Mouse (Mus musculus) MEL (cell line): ENCODE measurements around the gene Pyroxd2. TPM values are rescaled to one million over a fixed set of nuclear protein-coding genes. Genes with fewer than 3 reads are reported as not detected.

Source experiments
- DNase-seq: peaks from one replicate; pipeline ENCODE4 v3.0.0; 2011; ENCODE audit warnings: low read depth, low spot score
- H3K27ac ChIP-seq: 2 replicates; pipeline ENCODE4 v1.5.1; 2012; ENCODE audit warnings: low read depth, mild to moderate bottlenecking, control low read depth, low read length, moderate library complexity; ENCODE audit not compliant: control insufficient read depth
- H3K27me3 ChIP-seq, 2 experiments: fragments of 150-350 bp in 1 of 2; sonication (generic) in 1 of 2; 2 replicates each; pipeline ENCODE4 v1.6.1; 2012; ENCODE audit warnings: low read length in 2 of 2, mild to moderate bottlenecking in 2 of 2, improper control_type of control experiment in 1 of 2, moderate library complexity in 1 of 2; ENCODE audit not compliant: insufficient read depth in 2 of 2, control insufficient read depth in 1 of 2
- H3K36me3 ChIP-seq, 2 experiments: 2 replicates each; pipeline ENCODE4 v1.6.1; 2012 to 2014; ENCODE audit warnings: low read length in 2 of 2, improper control_type of control experiment in 1 of 2, inconsistent platforms in 1 of 2, mild to moderate bottlenecking in 1 of 2; ENCODE audit not compliant: insufficient read depth in 2 of 2, control insufficient read depth in 1 of 2
- H3K4me1 ChIP-seq, 2 experiments: fragments of 150-350 bp in 1 of 2; sonication (generic) in 1 of 2; 2 replicates each; pipeline ENCODE4 v1.6.1; 2012; ENCODE audit warnings: low read length in 2 of 2, improper control_type of control experiment in 1 of 2, mild to moderate bottlenecking in 1 of 2; ENCODE audit not compliant: insufficient read depth in 2 of 2, control insufficient read depth in 1 of 2
- H3K4me3 ChIP-seq, 2 experiments: fragments of 150-350 bp in 1 of 2; sonication (generic) in 1 of 2; 2 replicates each; pipeline ENCODE4 v1.5.1; 2012; ENCODE audit warnings: low read depth in 2 of 2, low read length in 2 of 2, mild to moderate bottlenecking in 2 of 2, moderate library complexity in 2 of 2, control low read depth in 1 of 2, improper control_type of control experiment in 1 of 2; ENCODE audit not compliant: control insufficient read depth in 1 of 2, insufficient read depth in 1 of 2
- H3K79me2 ChIP-seq: 2 replicates; pipeline ENCODE4 v1.6.1; 2012; ENCODE audit warnings: mild to moderate bottlenecking, low read length, moderate library complexity; ENCODE audit not compliant: control insufficient read depth, poor library complexity, insufficient read depth
- H3K9ac ChIP-seq: 2 replicates; pipeline ENCODE4 v1.6.1; 2012; ENCODE audit warnings: low read depth, mild to moderate bottlenecking, control low read depth, low read length, moderate library complexity; ENCODE audit not compliant: control insufficient read depth, poor library complexity, severe bottlenecking
- H3K9me3 ChIP-seq: fragments of 150-350 bp; sonication (generic); replicated peaks from 2 replicates; pipeline ENCODE4 v1.6.1; 2012; ENCODE audit warnings: mild to moderate bottlenecking, low read length, improper control_type of control experiment, moderate library complexity; ENCODE audit not compliant: insufficient read depth
- BHLHE40 ChIP-seq: IDR thresholded peaks from 2 replicates; pipeline ENCODE4 v1.6.1; 2012; ENCODE audit warnings: low read depth, mild to moderate bottlenecking, inconsistent platforms, low read length, improper control_type of control experiment, borderline replicate concordance
- CHD1 ChIP-seq: IDR thresholded peaks from 2 replicates; pipeline ENCODE4 v1.6.1; 2012; ENCODE audit warnings: low read depth, mild to moderate bottlenecking, inconsistent platforms, low read length, improper control_type of control experiment
- CHD2 ChIP-seq: IDR thresholded peaks from 2 replicates; pipeline ENCODE4 v1.6.1; 2011; ENCODE audit warnings: low read length, improper control_type of control experiment
- GABPA ChIP-seq: IDR thresholded peaks from 2 replicates; pipeline ENCODE4 v1.6.1; 2012; ENCODE audit warnings: low read depth, mild to moderate bottlenecking, inconsistent platforms, low read length, improper control_type of control experiment, moderate library complexity
- KAT2A ChIP-seq: conservative IDR thresholded peaks from 2 replicates; pipeline ENCODE4 v1.6.1; 2012; ENCODE audit warnings: low read depth, low read length, improper control_type of control experiment, inconsistent platforms
- MAFK ChIP-seq: IDR thresholded peaks from 2 replicates; pipeline ENCODE4 v1.6.1; 2011; ENCODE audit warnings: low read depth, mild to moderate bottlenecking, low read length, improper control_type of control experiment, borderline replicate concordance
- MAX ChIP-seq: IDR thresholded peaks from 2 replicates; pipeline ENCODE4 v1.6.1; 2011; ENCODE audit warnings: low read length, improper control_type of control experiment
- MAZ ChIP-seq: IDR thresholded peaks from 2 replicates; pipeline ENCODE4 v1.6.1; 2012; ENCODE audit warnings: low read depth, mild to moderate bottlenecking, inconsistent platforms, low read length, improper control_type of control experiment
- MEF2A ChIP-seq: IDR thresholded peaks from 2 replicates; pipeline ENCODE4 v1.6.1; 2014; ENCODE audit warnings: low read depth, mild to moderate bottlenecking, inconsistent platforms, low read length, improper control_type of control experiment; ENCODE audit not compliant: poor library complexity, insufficient replicate concordance, severe bottlenecking; ENCODE audit errors: extremely low read depth
- MYC ChIP-seq: IDR thresholded peaks from 2 replicates; pipeline ENCODE4 v1.6.1; 2011; ENCODE audit warnings: low read depth, mild to moderate bottlenecking, low read length, improper control_type of control experiment, moderate library complexity
- NELFE ChIP-seq: IDR thresholded peaks from 2 replicates; pipeline ENCODE4 v1.6.1; 2011; ENCODE audit warnings: low read depth, low read length, improper control_type of control experiment
- NRF1 ChIP-seq: IDR thresholded peaks from 2 replicates; pipeline ENCODE4 v1.6.1; 2014; ENCODE audit warnings: low read depth, mild to moderate bottlenecking, inconsistent platforms, low read length, improper control_type of control experiment, moderate library complexity; ENCODE audit not compliant: poor library complexity, insufficient read depth, severe bottlenecking
- POLR2AphosphoS5 ChIP-seq: IDR thresholded peaks from 2 replicates; pipeline ENCODE4 v1.6.1; 2012; ENCODE audit warnings: low read depth, borderline replicate concordance, mild to moderate bottlenecking, inconsistent platforms, low read length, moderate library complexity, mixed read lengths
- RAD21 ChIP-seq: IDR thresholded peaks from 2 replicates; pipeline ENCODE4 v1.6.1; 2011; ENCODE audit warnings: mild to moderate bottlenecking, low read depth, low read length, improper control_type of control experiment
- SIN3A ChIP-seq: IDR thresholded peaks from 2 replicates; pipeline ENCODE4 v1.6.1; 2012; ENCODE audit warnings: low read length, improper control_type of control experiment, inconsistent platforms
- SMC3 ChIP-seq: IDR thresholded peaks from 2 replicates; pipeline ENCODE4 v1.6.1; 2011; ENCODE audit warnings: low read depth, low read length, improper control_type of control experiment
- TBP ChIP-seq: IDR thresholded peaks from 2 replicates; pipeline ENCODE4 v1.8.0; 2011; ENCODE audit warnings: low read depth, low read length, improper control_type of control experiment
- TCF12 ChIP-seq: IDR thresholded peaks from 2 replicates; pipeline ENCODE4 v1.6.1; 2014; ENCODE audit warnings: low read depth, mild to moderate bottlenecking, inconsistent platforms, low read length, improper control_type of control experiment, moderate library complexity
- USF2 ChIP-seq, 2 experiments: IDR thresholded peaks; 2 replicates each; pipeline ENCODE4 v1.6.1; 2011 to 2012; ENCODE audit warnings: improper control_type of control experiment in 2 of 2, low read length in 2 of 2, borderline replicate concordance in 1 of 2, inconsistent platforms in 1 of 2, low read depth in 1 of 2, mild to moderate bottlenecking in 1 of 2; ENCODE audit not compliant: insufficient read depth in 1 of 2
- ZC3H11A ChIP-seq: IDR thresholded peaks from 2 replicates; pipeline ENCODE4 v1.6.1; 2012; ENCODE audit warnings: low read depth, mild to moderate bottlenecking, inconsistent platforms, low read length, improper control_type of control experiment
- ZKSCAN1 ChIP-seq: IDR thresholded peaks from 2 replicates; pipeline ENCODE4 v1.6.1; 2012; ENCODE audit warnings: low read depth, mild to moderate bottlenecking, inconsistent platforms, low read length, improper control_type of control experiment, moderate library complexity
- ZMIZ1 ChIP-seq: IDR thresholded peaks from 2 replicates; pipeline ENCODE4 v1.6.1; 2012; ENCODE audit warnings: low read depth, mild to moderate bottlenecking, inconsistent platforms, low read length, improper control_type of control experiment, moderate library complexity
- ZNF384 ChIP-seq: IDR thresholded peaks from 2 replicates; pipeline ENCODE4 v1.6.1; 2012; ENCODE audit warnings: low read depth, mild to moderate bottlenecking, inconsistent platforms, low read length, improper control_type of control experiment
- polyA plus RNA-seq, 2 experiments: library from polyadenylated mRNA; stranded (reverse) in 1 of 2; unstranded in 1 of 2; fragments of >175 nt in 1 of 2; fragments of >200 nt in 1 of 2; gene quantifications; 2 replicates each; pipeline versions ENCODE4 v1.2.1 to v1.2.4; 2012; ENCODE audit warnings: low replicate concordance in 2 of 2, low read depth in 1 of 2; ENCODE audit not compliant: insufficient read length in 2 of 2, insufficient read depth in 1 of 2, missing spikeins in 1 of 2
- total RNA-seq: library from RNA; depleted of rRNA; stranded (reverse); fragments of 300-350 nt; gene quantifications from 2 replicates; pipeline ENCODE4 v1.2.3, GENCODE M21; 2012

The Pyroxd2 gene
- total and polyA plus RNA-seq, 3 experiments, result 4.1 to 17.0 TPM; not detected in 1

DNA sequence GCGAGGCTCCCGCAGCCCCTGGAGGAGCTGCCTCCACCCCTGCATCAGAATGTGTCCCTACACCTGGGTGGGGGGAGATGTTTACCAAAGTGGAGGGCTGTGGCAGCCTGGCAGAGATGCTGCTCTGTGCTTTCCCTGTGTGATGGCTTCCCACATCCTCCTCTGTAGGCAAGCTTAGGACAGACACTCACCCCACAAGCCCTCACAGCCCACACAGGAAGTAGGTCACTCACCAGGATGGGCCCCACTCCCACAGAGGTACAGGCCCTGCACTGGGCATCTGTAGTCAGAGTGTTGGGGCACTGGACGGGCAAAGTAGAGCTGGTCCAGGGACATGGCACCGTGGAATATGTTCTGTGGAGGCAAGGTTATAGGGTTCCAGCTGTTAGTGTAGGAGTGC lies 25.2 kb downstream of the Pyroxd2 start:
- peaks cover 0 to 1% of the 10 kb centered on the region in 2 experiments; a peak in 1 of 4 replicates for H3K27me3 ChIP-seq
- no peak overlapping the region for H3K27ac ChIP-seq
- no peak for TF ChIP-seq POLR2AphosphoS5
- TF ChIP-seq MAX, result no peak
- no peak for TF ChIP-seq CHD1
- DNase-seq, result no peak
- H3K9me3 ChIP-seq, result no peaks in the 10 kb centered on the region
- H3K36me3 ChIP-seq, result no peaks in the 10 kb centered on the region
- H3K9ac ChIP-seq, result no peak overlapping the region
- H3K79me2 ChIP-seq, result no peaks in the 10 kb centered on the region
- H3K4me3 ChIP-seq, result no peak overlapping the region
- no peaks in the 10 kb centered on the region for H3K4me1 ChIP-seq

GRCm38 (mm10) chr19:42726766-42727165 lies 25.8 kb downstream of the Pyroxd2 start:
- Histone ChIP-seq H3K4me1 (no peaks in the 10 kb centered on the region), H3K27me3 (peaks cover 0 to 2% of the 10 kb centered on the region in 2 experiments; a peak in 1 of 4 replicates), H3K4me3 (no peak overlapping the region), H3K79me2 (no peaks in the 10 kb centered on the region), H3K9ac (no peak overlapping the region), H3K36me3 (no peaks in the 10 kb centered on the region), H3K27ac (no peak overlapping the region), H3K9me3 (no peaks in the 10 kb centered on the region)
- no peak for TF ChIP-seq MAFK
- no peak for TF ChIP-seq NRF1
- no peak for TF ChIP-seq ZNF384
- no peak for TF ChIP-seq MAX
- TF ChIP-seq TCF12, result no peak
- no peak for TF ChIP-seq RAD21
- TF ChIP-seq ZKSCAN1, result no peak
- TF ChIP-seq MYC, result no peak
- no peak for TF ChIP-seq ZMIZ1
- DNase-seq, result no peak

- no peak overlapping the region for H3K27ac ChIP-seq
- H3K79me2 ChIP-seq, result no peaks in the 10 kb centered on the region
- DNase-seq, result no peak
- no peaks in the 10 kb centered on the region for H3K4me1 ChIP-seq
- no peak overlapping the region for H3K9ac ChIP-seq
- H3K9me3 ChIP-seq, result no peaks in the 10 kb centered on the region
- H3K36me3 ChIP-seq, result no peaks in the 10 kb centered on the region
- no peak overlapping the region for H3K4me3 ChIP-seq
- TF ChIP-seq SIN3A (no peak), SMC3 (no peak), TCF12 (no peak), USF2 (IDR thresholded peaks at IDR 0.05; ENCODE audit: borderline replicate concordance in 1 of 2, insufficient read depth in 1 of 2, low read depth in 1 of 2, low read length in 2 of 2) (no peak), RAD21 (no peak), NELFE (no peak), ZC3H11A (no peak), CHD2 (no peak), TBP (no peak), CHD1 (no peak), GABPA (no peak), MAZ (no peak), KAT2A (no peak), ZKSCAN1 (no peak), MAFK (no peak), BHLHE40 (no peak), MEF2A (no peak)
- H3K27me3 ChIP-seq, result peaks cover 2% of the 10 kb centered on the region in 2 experiments; a peak in 1 of 4 replicates
Observed at GRCm38 (mm10) chr19:42725973-42726350, 26.6 kb downstream of the Pyroxd2 start.
